Mouse (Mus musculus): Measurements from ENCODE around the gene Ppme1.

DNA sequence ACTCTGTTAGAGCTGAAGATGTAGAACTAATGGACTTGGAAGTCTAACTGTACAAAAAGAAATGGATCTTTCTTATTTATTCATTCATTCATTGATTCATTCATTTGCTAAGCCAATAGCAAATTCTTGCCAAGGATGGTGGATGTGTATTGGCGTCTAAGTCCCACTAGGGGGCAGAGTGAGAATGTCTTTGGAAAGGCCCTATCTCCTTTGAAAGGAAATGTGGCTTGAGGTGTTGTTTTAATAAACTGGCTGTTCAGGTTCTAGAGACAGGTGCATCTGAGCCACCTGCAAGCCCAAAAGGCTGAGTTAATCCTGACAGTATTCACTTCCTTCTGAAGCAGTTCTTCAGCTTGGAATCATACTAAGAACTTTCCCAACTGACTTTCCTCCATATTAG lies 92.3 kb downstream of the Ppme1 start:
- TF ChIP-seq CTCF (IDR thresholded peaks at IDR 0.05; ENCODE audit: insufficient read depth, low read length): 0 out of 2 replicates have a peak, but pooled peaks have one; percentile 27
- TF ChIP-seq POLR2A (IDR thresholded peaks at IDR 0.05; ENCODE audit: borderline replicate concordance, extremely low read depth, low read depth, low read length): no peak

All from lung, adult 2 months (tissue).